Mouse (Mus musculus) spleen, postnatal 36 days (tissue): ENCODE results near the gene Slc10a4.
"Not testable (repeated sequence)": the region's sequence is repeated elsewhere in the genome, so short reads cannot be mapped to it uniquely, and the experiment has no call there.

Experiments used
- DNase-seq, 2 experiments: peaks; one replicate each; pipeline ENCODE4 v3.0.0; 2022; ENCODE audit warnings: low spot score in 2 of 2, mixed read lengths in 1 of 2

Slc10a4 gene

DNA sequence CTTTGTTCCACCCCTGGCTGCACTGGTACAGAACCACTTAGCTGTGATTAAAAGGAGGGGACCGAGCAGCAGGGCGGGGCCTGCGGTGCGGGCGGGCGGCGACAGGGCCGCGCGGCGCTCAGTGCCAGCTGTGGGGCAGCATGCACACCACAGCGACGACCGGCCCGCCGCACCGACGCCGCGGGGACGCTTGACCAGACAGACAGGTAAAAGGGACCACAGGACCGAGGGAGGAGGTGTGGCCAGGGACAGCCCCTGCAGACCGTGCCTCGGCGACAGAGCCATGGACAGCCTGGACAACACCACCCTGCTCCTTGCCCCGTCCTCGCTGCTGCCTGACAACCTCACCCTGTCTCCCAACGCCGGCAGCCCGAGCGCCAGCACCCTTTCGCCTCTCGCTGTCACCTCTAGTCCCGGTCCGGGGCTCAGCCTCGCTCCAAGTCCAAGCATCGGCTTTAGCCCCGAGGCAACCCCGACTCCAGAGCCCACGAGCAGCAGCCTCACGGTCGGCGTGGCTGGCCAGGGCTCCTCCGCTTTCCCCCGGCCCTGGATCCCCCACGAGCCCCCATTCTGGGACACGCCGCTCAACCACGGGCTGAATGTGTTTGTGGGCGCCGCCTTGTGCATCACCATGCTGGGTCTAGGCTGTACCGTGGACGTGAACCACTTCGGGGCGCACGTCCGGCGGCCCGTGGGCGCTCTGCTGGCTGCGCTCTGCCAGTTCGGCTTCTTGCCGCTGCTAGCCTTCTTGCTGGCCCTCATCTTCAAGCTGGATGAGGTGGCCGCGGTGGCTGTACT, at the start of gene Slc10a4:
TSS of gene Slc10a4 (plus strand) at position 100 of the 798 bp plus-strand sequence.
- DNase-seq, result no peak

DNA sequence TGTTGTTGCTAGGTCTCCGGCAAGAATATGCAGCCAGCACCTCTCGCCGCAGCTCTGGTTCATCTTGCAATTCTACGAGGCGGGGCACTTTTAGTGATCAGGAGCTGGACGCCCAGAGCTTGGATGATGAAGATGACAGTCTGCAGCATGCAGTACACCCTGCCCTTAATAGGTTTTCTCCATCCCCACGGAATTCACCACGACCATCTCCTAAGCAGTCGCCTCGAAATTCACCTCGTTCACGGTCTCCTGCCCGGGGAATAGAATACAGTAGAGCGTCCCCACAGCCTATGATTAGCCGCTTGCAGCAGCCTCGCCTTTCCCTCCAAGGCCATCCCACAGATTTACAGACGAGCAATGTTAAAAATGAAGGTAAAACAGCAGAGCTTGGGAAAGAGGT, 49.4 kb upstream of the Slc10a4 start:
- DNase-seq, result no peak

DNA sequence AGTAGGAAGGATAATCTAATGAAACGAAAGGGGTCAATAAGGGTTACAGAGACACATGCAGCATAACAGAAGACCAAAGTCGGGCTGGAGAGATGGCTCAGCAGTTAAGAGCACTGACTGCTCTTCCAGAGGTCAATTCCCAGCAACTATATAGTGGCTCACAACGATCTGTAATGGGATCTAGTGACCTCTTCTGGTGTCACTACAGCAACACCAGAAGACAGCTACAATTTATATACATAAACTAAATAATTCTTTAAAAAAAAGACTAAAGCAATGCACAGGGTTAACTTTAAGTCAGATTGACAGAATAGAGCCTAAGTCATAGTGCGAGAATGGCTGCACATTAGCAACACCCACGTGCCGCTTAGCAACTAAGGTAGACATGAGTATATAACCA, 46.6 kb upstream of the Slc10a4 start:
- DNase-seq, result no peak

DNA sequence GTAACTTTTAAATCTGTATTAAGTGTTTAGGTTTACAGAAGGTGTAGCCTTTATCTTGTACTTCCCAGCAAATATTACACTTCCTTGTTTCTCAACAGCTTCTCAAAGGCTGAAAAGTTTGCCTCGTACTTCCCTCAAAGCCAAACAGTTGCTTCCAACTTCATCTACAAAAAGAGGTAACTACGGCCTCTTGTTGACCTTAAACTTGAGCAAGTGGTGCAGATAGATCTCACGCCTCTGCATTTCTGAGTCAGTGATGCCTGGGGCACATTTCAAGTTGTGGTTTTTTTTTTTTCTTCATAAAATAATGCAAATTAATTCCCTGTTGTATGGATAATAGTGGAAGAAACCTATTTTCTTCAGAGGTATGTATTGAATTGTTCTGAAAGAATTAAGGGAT, 41.0 kb upstream of the Slc10a4 start:
- no peak for DNase-seq

DNA sequence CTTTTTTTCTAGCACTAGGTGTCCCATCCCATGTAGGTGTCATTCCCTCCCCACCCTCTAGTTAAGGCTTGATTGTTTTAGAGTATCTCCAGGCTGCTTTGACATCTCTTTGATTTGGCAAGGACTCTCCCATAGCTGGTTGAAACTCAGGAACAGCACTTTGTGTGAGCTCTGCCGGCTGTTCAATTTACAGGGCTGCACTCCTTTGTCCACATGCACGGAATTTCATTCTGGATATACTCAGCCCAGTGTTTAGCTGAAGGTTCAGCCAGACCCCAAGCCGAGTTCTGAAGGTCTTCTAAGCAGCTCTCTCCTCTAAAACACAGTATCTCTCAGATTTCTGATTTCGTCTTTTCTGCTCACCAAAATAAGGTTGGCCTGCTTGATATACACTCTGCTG, 34.2 kb upstream of the Slc10a4 start:
- DNase-seq, result no peak

DNA sequence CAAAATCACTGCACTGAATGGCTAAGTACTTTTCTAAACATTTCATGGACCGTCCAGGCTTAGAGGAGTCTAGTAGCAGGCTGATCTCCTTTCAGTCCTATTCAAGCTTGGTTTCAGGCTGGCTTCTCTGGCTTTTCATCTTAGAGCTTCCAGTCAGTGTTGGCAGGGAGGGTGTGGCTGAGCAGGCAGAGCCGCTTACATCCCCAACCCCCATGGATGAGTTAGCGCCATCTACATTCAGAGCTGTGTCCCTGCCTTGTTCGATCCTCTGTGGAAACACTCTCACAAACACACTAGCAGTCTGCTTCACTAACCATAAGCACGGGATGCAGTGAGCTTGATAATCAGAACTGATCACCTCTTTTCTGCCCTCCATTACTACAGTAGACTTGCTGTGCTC, 33.7 kb upstream of the Slc10a4 start:
- DNase-seq, result no peak

DNA sequence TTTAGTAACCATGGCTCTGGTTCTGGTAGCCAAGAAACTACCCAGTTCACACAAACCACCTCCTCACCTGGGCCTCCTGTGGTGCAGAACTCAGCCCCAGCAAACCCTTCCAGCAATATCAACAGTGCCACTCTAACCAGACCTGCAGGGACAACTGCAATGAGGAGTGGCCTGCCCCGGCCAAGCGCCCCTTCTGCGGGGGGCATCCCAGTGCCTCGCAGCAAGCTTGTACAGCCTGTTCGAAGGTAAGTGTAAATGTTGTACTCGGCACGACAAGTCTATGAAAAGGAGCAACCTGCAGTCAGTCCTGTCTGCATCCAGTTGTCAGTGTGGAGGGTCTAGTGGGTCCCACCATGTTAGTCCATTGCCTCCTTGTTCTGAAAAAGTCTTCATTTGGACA, 32.1 kb upstream of the Slc10a4 start, which contains the start of gene Gm10135:
TSS of gene Gm10135 (minus strand) at position 101 of the 400 bp plus-strand sequence.
- no peak for DNase-seq

DNA sequence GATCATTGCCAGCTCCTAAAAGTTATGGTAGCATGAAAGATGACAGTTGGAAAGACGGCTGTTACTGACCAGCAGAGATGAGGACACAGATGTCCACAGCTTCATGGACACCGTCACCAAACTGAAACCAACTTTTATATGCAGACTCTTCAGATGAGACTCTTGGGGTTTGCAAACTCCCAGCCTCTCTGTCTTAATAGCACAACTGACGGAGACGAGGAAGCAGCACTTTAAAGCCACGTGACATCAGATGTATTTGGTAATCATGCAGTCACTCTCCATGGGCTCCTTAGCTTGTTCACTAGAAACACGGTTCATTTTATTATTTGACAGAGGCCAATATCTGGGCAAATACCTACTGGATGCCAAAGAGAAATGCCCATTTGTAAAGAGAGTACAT, 30.7 kb upstream of the Slc10a4 start:
- no peak for DNase-seq

DNA sequence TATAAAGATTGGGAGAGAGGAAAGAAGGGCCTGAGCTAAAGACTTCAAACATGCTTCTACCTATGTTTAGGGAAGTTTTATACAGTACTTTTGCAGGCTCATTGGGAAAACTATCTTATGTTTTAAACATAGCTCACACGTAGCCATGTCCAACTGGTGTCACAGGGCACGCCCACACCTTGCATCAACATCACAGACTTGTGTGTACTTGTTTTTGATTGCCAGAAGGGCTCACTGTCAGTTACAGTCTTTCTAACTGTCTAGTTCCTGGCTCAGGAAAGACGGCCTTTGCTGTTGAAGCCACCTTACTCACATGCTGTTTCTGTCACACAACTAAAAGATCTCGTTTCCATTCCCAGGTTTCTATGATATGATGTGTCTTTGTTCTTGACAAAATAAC, 30.1 kb upstream of the Slc10a4 start:
- DNase-seq, result no peak

DNA sequence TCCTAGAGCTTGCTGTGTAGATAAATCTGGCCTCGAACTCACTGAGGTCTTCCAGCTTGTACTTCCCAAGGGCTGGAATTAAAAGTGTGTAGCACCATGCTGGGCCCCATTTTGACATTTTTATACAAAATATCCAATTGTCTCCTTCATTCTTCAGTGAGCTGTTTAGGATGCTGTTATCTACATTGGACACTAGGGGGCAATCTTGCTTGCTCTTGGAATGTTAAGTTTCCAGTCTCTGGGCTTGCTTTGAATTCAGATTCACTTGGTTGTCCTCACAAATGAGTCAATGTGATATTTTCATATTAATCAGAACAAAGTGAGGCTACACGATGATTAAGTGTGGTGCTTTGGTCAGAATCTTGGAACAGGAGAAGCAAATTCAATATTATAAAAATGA, 22.6 kb upstream of the Slc10a4 start:
- no peak for DNase-seq

DNA sequence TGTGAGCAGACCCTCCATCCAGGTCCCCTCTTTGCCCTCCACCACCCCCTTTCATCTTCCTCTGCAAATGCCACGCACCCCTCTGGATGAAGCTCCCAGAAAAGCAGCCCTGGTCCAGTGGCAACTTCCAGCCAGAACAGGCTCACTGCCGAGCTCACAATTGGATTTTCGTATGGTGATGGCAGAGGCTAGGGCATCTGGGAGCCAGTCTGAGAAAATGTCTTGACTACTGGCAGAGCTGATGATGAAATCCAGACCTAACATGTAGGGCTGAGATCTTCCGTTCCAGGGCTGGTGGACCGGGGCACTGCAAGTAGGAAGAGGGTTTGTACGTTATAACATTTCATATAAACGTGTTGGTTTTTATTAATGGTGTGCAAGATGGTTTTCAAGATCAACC, 18.9 kb upstream of the Slc10a4 start:
- DNase-seq, result no peak

DNA sequence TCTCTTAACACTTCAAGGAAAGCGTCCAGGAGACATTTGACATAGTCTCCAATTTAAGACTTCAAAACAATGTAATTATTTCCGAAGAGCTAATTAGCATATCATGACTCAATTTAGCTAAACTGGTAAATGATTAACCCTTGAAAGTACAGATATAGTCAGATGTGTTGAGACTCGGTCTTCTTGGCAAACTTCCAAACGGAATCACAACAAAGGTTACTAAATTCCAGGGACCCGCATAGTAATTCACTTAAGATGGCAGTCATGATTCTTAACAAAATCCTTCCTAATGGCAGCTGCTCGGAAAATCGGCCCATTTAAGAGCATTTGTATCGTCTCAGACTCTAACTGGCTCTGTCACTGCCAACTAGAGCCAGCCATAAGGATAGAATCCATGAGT, 16.9 kb upstream of the Slc10a4 start:
- no peak for DNase-seq

DNA sequence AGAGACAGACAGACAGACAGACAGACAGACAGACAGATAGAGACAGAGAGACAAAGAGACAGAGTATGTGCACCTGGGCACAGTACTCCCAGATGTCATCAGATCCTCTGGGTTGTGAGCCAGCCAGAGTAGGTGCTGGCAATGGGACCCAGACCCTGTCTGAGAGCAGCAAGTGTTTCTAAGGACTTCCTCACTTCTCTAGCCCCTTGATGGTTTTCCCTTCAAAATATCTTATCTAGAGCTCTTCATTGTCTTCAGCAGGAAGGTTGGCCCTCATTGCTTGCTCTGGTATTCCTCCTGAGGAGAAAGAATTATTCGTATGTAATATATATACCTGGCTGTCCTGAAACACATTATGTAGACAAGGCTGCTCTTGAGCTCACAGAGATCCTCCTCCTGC, 14.2 kb upstream of the Slc10a4 start:
- DNase-seq, result no peak

DNA sequence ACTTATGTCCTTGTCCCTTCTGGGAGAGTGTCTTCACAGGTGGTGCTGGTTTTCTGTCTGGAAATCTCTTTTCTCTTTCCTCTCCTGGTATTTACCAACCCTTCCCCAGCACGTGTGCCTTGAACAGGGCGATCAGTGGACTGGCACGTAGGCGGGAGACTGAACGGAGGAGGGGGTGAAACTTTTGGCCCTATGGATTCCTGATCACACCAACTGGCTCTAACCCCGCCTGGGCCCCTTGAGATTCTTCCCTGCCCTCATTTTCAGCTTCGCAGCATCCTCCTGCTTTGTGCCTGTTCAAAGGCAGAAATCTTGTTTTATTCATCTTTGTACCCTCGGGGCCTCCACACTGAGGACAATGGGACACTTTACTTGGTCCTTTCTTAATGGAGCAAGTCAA, 12.3 kb upstream of the Slc10a4 start:
- no peak for DNase-seq

DNA sequence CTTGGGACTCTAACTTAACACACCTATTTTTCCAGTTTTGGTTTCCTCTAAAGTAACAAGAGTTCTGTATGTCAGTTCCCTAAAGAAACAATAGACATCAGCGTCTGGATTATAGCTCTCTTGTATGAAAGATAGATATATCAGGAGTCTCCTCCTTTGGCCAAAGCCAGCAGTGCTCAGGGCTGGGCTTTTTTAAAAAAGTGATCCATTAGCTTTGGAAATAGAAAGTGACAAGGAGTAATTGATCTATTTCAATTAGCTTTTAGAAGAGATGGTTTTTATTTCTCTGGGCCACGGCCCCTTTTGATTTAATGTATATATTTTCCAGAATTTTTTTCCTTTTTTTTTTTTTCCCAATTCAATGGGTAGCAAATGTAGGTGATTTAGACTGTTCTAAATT, 11.8 kb upstream of the Slc10a4 start:
- DNase-seq, result no peak

DNA sequence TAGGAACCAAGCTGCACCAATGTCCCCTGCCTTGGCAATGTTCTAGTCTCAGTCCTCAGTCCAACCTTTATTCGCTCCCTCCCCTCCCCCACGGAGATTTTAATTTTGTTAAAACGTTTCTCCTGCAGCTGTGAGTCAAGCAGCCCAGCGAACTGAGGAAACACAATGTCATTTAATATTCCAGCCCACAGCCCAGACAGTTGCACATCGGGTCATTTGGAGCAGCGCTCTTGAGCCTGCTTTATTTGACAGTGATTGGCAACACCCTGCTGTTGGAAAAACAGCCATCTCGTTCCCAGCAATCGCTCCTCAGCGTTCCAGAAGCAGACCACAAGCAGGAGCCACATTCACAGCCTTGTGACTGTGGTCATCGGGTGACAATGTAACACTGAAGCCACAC, 11.3 kb upstream of the Slc10a4 start:
- DNase-seq, result no peak

DNA sequence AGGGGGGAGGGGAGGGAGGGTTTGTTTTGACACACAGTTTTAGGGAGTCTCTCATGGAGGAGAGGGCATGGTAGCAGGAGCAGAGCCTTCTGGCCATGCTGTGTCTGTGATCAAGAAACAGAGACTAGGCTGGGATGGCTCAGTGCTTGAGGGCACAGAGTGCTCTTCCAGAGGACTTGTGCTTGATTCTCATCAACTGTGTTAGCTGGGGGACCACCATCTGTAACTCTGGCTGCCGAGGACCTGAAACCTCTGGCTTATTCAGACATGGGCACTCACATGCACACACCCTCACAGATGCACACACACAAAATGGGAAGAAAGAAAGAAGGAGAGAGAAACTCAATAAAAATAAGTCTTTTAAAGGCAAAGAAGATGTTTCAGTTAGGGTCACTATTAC, 8.1 kb upstream of the Slc10a4 start:
- DNase-seq, result not testable (repeated sequence)

DNA sequence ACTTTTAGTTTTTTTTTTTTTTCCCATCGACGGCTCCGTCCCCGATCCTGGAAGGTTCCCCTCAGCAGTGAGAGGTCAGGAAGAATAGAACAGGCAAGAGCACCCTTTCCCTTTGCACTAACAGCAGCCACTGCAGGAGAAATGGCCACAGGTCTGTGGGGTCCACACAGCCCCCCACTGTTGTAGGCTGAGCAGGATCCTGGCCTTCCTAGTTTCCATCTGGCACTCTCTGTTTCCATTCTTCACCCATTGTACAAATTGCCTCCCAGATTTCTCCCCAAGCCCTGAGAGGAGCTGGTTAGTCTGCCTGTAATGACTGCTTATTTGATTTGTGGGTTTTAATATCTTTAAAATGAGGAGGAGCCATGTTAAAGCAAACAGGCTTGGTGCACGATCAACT, 2.6 kb upstream of the Slc10a4 start:
- DNase-seq, result no peak

DNA sequence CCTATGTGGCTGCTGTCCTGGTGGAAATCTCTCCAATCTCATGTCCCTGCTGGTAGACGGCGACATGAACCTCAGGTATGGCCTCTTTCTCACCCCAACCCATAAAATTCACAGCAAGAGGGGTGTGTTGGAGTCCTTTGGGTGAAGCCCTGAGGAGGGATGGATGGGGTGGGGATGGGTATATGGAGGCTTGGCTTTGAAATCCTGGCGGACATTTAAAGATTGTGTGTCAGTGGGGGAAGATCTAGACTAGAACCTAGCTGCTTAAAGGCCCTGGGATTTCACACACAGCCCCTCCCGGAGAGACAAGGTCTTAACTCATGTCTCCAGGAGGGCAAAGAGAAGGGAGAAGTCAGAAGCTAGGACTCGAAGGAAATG, 888 bp downstream of the Slc10a4 start:
- no peak for DNase-seq

DNA sequence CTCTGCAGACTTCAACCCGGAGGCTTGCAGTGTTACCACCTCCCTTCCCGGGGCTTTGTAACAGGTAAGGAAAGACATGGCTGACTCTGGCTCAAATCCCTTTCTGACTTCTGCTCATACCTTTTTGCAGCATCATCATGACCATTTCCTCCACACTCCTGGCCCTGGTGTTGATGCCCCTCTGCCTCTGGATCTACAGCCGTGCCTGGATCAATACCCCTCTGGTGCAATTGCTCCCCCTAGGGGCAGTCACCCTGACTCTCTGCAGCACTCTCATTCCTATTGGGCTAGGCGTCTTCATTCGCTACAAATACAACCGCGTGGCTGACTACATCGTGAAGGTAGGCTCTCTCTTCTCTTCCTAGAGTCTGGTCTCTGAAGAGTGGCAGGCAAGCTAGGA, 1.5 kb downstream of the Slc10a4 start:
- not testable (repeated sequence) for DNase-seq

DNA sequence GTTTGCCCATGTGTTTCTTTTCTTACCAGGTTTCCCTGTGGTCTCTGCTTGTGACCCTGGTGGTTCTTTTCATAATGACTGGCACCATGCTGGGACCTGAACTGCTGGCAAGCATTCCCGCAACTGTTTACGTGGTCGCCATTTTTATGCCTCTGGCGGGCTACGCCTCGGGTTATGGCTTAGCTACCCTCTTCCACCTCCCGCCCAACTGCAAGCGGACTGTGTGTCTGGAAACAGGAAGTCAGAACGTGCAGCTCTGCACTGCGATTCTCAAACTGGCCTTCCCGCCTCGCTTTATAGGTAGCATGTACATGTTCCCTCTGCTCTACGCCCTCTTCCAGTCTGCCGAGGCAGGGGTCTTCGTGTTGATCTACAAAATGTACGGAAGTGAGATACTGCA, 5.1 kb downstream of the Slc10a4 start:
- not testable (repeated sequence) for DNase-seq

DNA sequence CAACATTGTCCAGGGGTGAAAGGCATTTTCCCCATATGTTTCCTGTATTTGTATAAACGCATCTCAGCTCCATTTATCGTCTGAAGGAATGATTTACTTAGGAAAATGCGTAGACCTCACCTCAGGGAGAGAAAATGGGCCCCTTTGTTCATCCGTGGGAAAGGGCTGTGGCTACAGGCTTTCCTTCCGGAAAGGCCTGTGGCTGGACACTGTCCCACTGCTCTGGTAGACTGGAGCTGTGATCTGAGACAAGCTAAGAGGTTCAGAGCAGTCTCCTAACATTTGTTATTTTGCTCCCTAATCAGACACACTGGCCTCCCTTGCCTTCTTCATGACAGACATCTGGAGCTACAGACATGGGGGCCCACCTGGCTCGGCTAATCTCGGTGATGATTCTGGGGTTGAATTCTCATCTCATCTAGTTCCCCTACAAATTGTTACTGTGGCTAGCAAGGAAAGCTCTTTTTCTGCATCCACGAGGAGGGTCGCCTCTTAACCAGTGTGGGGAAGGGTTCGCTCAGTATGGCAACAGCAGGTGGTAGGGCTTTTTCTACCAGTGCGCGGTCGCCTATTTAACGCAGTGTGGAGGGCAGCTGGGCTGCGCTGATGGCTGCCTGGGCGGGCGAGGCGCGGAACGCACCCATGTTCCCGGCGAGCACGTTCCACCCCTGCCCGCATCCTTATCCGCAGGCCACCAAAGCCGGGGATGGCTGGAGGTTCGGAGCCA, 6.4 kb downstream of the Slc10a4 start:
- not testable (repeated sequence) for DNase-seq

DNA sequence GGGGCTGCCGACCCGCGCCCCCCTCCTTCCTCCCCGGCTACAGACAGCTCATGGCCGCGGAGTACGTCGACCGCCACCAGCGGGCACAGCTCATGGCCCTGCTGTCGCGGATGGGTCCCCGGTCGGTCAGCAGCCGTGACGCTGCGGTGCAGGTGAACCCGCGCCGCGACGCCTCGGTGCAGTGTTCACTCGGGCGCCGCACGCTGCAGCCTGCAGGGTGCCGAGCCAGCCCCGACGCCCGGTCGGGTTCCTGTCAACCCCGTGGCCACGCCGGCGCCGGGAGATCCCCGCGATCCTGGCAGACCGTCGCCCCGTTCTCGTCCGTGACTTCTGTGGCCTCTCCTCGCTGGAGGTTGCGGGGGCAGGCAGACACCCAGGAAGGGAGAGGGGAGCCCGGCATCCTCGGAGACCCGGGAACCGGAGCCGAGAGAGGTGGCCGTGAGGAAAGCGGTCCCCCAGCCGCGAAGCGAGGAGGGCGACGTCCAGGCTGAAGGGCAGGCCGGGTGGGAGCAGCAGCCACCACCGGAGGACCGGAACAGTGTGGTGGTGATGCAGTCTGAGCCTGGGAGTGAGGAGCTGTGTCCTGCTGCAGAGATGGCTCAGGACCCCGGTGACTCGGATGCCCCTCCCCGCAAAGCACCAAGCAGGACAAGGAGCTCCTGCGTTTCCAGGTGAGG, 7.1 kb downstream of the Slc10a4 start:
- not testable (repeated sequence) for DNase-seq
